Mouse (Mus musculus) urinary bladder, postnatal 14 days (tissue): ENCODE results near the gene Slc9a9.

Experiments
- DNase-seq: peaks from one replicate; pipeline ENCODE4 v3.0.0; 2021; ENCODE audit warnings: low spot score

The Slc9a9 gene

DNA sequence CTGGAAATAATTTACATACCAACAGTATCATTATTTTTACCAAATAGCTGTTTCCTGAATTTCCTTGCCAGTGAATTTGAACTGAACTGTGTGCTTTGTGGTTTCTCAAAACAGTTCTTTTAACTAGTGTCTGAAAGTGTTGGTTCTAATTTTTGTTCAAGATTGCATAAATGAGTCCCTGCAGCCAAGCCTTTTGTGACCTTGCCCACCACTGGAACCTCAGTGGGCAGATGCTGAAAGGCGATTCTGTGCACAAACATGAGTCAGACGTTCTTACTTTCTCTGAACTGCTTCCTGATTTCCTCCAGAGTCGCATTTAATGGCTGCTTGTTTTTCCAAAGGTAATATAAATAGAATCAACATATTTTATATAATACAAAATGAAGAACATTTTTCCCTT lies 281.0 kb downstream of the Slc9a9 start:
- no peak for DNase-seq

DNA sequence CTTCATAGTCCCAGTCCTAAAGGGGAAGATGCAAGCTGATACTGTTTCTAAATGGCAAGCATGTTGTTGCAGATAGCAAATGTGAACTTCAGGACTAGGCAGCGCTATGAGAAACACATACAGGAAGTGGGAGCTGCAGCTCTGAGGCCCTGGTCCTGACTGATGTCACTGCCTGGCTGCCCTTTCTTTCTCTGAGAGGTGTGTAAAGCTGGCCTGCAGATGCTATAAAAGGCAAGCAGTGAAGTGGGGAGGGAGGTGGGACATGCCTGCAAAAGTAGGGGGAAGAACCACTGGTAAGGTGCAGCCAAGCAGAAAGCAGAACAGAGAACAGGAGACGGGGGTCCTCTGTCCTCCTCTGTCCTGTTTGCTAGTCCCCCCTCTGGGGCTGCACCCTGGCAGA lies 285.9 kb downstream of the Slc9a9 start:
- no peak for DNase-seq

- no peak for DNase-seq
Observed at GRCm38 (mm10) chr9:94958382-94958781, 288.7 kb downstream of the Slc9a9 start.

- no peak for DNase-seq
Observed at GRCm38 (mm10) chr9:94968596-94969120, 298.9 kb downstream of the Slc9a9 start.

DNA sequence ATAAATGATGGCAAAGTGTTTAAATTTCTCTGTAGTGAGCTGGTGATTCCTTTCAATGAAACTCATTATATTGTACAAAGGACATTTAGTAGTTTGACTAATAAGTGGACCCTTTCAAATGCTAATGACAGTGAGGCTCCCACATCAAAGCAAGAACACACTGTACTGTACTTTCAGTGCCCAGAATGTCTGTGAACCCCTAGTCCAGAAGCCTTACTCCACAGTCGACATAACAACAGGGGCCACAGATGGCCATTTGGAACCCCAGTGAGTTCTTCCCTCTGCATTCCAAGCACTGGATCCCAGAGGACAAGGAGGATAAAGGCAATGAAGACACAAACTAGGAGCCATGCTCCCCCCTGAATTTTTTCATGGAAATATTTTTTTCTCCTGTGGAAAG lies 299.4 kb downstream of the Slc9a9 start:
- no peak for DNase-seq

- no peak for DNase-seq
Observed at GRCm38 (mm10) chr9:94972021-94972420, 302.3 kb downstream of the Slc9a9 start.

- DNase-seq = no peak
Observed at GRCm38 (mm10) chr9:94972693-94973092, 303.0 kb downstream of the Slc9a9 start.

GRCm38 (mm10) chr9:94976191-94976590 lies 306.5 kb downstream of the Slc9a9 start:
- DNase-seq = no peak

DNA sequence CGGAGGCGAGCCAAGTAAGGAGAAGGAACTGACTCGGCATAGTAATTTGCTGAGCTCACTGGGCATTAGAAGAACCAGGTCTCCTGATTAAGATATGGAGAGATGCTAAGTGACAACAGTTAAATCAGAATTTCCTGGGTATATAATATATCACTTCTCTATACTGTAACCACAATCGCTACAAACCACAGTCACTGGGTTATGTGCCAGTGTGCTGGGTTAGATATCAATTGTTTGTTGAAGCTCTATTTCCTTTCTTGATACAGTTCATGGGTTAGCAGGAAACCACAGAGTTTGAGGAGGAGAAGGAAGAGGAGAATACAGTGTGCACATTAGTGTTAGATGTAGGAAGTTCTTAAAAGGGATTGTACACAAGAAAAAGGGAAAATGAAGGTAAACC lies 323.9 kb downstream of the Slc9a9 start:
- DNase-seq = no peak

DNA sequence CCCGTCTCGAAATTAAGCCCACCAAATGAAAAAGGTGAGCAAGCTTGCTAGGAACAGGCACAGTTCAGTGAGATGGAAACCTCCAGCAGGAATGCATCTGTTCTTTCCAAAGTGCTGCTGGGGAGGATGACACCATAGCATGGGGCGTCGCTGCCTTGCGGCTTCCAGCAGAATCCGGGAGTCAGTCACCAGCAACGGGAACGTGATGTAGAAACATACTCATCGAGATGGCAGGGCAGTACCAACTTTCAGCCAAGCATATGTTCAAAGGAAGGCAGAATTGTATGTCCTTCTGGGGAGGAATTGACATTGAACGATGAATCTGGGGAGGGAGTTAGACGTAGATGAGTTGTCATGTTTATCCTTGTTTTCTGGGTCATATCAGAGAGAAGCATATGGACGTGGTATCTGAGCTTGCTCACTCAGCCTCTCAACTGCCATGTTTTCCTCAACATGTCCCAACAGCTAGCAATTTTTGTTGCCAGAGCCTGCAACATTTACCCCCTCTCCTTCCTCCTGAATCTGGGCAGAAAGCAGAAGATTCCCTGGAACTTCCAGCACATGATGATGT lies 350.5 kb downstream of the Slc9a9 start:
- no peak for DNase-seq

DNA sequence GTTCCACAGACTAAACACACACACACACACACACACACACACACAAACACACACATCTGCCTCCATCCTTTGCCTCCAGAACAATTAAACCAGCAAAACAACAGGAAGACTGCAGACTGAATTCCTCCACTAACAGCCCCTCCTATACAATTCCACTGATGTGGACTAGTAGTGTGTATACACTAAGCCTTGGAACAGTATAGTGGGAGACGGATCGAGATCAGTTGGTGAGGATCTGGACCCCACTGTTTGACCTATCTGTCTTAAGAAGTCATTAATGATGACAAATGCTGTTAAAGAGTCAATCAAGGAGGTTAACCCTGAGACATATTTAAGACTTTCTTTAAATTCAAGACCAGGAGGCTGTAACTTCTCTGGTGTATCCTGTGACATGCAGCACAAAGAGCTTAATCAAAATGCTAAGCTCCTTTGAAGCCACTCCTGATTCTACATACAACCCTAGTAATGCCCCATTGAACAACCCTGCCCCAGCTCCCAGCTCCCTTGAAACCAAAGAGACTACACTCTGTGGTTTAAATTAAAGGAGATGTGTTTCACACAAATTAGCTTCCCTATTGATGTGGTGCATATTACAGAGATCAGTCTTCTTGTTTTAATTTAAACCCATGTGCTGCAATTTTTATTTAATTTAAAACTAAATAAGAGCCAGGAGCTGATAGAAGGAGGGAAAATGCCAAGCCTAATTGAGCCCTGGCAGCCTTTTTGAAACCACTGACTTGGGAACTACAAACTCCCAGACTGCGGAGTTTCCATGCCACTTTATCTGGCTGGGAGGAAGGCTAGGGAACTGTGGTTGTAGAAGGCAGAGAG lies 364.6 kb downstream of the Slc9a9 start:
- DNase-seq = no peak

GRCm38 (mm10) chr9:95036209-95036608 lies 366.5 kb downstream of the Slc9a9 start:
- no peak for DNase-seq

DNA sequence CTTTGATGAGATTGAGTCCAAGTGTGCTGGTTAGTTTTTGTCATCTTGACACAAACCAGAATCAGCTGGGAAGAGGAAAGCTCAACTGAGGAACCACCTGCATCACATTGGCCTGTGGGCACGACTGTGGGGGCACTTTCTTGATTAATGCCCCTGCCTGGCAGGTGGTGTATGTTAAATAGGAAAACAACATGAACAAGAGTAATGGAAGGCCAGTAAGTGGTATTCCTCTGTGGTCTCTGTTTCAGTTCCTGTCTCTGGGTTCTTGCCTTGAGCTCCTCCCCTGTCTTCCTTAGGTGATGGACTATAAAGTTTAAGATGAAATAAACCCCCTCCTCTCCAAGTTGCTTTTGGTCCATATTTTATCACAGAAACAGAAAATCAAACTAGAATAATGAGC lies 372.7 kb downstream of the Slc9a9 start:
- DNase-seq = no peak

- no peak for DNase-seq
Observed at GRCm38 (mm10) chr9:95052160-95052559, 382.5 kb downstream of the Slc9a9 start.

DNA sequence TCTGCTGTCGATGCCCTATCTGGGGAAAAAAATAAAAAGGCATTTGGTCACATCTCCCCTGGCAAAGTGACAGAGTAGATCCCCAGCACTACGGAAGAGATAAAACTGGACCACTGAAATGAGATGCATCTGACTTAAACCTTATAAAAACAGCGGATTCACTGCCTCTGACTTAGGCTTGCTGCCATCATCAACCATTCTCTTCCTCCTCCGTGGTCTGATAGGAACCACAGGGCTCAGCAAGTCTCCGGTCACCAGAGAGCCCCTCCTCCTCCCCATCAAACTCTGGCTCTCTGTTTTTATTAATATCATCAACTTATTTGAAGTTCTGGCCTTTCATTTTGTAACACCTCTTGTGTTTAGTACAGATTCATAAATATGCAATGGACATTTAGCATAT lies 383.5 kb downstream of the Slc9a9 start:
- DNase-seq = no peak

- no peak for DNase-seq
Observed at GRCm38 (mm10) chr9:95055843-95056242, 386.1 kb downstream of the Slc9a9 start.

GRCm38 (mm10) chr9:95060702-95061101 lies 391.0 kb downstream of the Slc9a9 start:
- no peak for DNase-seq

GRCm38 (mm10) chr9:95067037-95067436 lies 397.3 kb downstream of the Slc9a9 start:
- DNase-seq = no peak

- no peak for DNase-seq
Observed at GRCm38 (mm10) chr9:95068466-95068865, 398.8 kb downstream of the Slc9a9 start.

DNA sequence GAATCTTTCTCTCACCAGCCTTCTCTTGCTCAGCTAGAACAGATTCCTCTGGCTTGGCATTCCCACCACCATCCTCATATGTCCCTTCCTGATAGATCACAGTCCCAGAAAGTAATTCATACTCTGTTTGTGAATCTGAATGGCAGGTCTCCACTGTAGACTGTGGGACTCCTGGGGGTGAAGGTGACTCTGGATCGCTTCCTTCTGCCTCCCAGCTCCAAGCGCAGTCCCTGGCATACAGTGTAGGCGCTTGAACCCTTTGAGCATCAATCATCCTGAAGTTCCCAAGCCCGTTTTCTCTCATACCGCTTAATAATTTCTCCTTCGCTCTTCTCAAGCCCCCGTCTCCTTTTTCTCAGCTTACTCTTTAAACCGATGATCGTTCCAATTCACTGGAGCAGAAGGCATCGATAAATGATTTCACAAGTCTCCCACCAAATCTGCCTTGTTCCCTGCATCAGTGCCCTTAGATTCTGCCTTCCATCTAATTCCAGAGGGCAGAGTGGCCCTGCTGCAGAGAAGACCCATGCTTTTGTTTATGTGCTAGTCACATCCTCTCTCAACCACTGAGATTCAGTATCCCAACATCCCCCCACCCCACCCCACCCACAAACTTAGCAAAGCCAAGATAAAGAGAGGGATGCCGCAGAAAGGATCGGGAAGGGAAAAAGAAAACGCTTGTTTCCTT lies 401.3 kb downstream of the Slc9a9 start:
- no peak for DNase-seq

GRCm38 (mm10) chr9:95072450-95072955 lies 402.8 kb downstream of the Slc9a9 start:
- no peak for DNase-seq

GRCm38 (mm10) chr9:95073691-95074090 lies 404.0 kb downstream of the Slc9a9 start:
- no peak for DNase-seq

GRCm38 (mm10) chr9:95075856-95076255 lies 406.1 kb downstream of the Slc9a9 start:
- DNase-seq = no peak
